Mouse (Mus musculus): ENCODE measurements around the gene Atg2a. TPM values are rescaled to one million over a fixed set of nuclear protein-coding genes. Genes with fewer than 3 reads are reported as not detected.
A peak's percentile ranks its signal among the peaks of the same experiment; 100 is the strongest.
"Not testable (repeated sequence)": the region's sequence is repeated elsewhere in the genome, so short reads cannot be mapped to it uniquely, and the experiment has no call there.

Atg2a gene
- polyA plus RNA-seq, 1 experiment from 2014 or later = 6.9 TPM

DNA sequence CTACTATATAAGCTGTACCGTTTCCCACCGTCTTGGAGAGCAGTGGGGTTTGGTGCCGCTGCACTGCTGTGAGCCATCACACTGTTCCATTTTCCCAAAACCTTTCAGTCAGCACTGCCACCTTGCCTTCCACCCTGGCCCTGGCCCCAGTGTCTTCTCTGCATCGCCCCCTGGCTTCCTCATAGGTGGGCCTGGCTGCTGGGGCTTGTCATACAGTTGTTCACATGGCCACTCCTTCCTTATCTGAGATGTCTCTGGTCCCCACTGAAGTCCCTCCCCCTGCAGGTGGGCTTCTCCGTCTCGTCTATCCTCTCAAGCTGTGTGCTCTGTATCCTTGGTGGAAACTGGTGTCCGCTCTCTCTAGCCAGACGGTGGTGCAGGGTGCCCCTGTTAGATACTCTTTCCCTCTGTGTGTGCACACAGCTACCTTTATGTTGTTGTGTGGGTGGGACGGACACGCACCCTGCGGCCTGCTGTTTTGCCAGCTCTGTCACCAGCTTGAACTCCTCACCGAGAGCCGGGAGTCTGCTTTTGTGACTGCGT is 48.3 kb downstream of the Atg2a start:
- H3K4me1 ChIP-seq (replicated peaks) = peaks cover 41% of the 10 kb centered on the region
- no peaks in the 10 kb centered on the region for H3K27me3 ChIP-seq (replicated peaks)
- 90% methylated on average over 14 of the region's 14 CpGs for WGBS
- no peak overlapping the region; the same call in 1 of the 2 replicates for H3K27ac ChIP-seq
- ATAC-seq = no peak
- H3K9ac ChIP-seq = no peak overlapping the region
- H3K36me3 ChIP-seq = peaks cover 13% of the 10 kb centered on the region
- H3K4me2 ChIP-seq (replicated peaks) = no peak overlapping the region
- no peaks in the 10 kb centered on the region for H3K9me3 ChIP-seq
- no peak overlapping the region for H3K4me3 ChIP-seq (replicated peaks)

DNA sequence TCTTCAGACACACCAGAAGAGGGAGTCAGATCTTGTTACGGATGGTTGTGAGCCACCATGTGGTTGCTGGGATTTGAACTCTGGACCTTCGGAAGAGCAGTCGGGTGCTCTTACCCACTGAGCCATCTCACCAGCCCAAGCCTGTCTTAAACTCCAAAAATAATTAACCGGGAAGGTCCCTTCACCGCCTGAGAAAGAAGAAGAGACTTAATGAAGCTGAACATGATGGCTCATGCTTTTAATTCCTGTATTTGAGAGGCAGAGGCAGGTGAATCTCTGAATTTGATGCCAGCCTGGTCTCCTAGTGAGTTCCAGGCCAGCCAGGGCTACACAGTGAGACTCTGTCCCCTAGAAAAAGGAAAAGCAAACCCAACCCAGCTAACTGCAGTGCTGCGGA is 49.2 kb downstream of the Atg2a start:
- H3K27ac ChIP-seq = peak overlapping the region; percentile 92
- H3K27me3 ChIP-seq (replicated peaks); H3K9me3 ChIP-seq; H3K4me2 ChIP-seq (replicated peaks); ATAC-seq; H3K4me3 ChIP-seq (replicated peaks); H3K9ac ChIP-seq: not testable (repeated sequence)
- peaks cover 32% of the 10 kb centered on the region for H3K4me1 ChIP-seq (replicated peaks)
- WGBS = 82% methylated on average over 5 of the region's 6 CpGs
- peaks cover 21% of the 10 kb centered on the region for H3K36me3 ChIP-seq

DNA sequence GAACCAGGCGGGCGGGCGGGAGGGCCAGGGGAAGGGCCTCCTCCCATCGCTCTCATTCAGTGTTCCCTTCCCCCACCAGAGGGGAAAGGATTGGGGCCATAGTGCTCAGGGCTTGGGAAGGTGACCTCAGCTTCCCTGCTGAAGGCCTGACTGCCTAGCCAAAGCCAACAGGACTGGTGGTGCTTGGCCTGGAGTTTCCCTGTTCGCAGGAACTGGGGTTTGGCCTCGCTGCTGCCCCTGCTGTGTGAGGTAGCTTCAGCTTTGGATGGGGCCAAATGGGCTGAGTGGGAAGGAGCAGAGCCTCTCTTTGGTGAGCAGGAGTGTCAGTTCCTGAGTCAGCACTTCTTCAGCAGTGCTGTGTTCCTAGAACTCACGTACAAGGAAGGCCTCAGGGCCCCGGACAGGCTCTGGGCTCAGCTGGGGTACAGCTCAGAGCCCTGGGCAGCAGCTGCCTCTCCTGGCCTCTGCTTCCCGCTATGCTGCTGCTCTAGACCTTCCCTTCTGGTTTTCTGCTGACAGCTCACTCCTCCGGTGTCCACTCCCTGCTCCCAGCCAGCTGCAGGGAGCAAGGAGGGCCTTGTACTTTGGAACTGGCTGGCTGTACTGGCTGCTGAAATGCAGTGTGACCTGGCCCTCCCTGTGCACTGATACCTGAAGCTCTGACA is 49.8 kb downstream of the Atg2a start:
- peak; percentile 94 for ATAC-seq
- H3K27me3 ChIP-seq (replicated peaks) = no peaks in the 10 kb centered on the region
- no peak overlapping the region for H3K4me3 ChIP-seq (replicated peaks)
- H3K27ac ChIP-seq = peak overlapping the region; percentile 92
- peaks cover 26% of the 10 kb centered on the region for H3K36me3 ChIP-seq
- peaks cover 27% of the 10 kb centered on the region for H3K4me1 ChIP-seq (replicated peaks)
- WGBS = 62% methylated on average over 10 of the region's 10 CpGs
- peak overlapping the region; percentile 26; the same call in 1 of the 2 replicates for H3K4me2 ChIP-seq (replicated peaks)
- H3K9ac ChIP-seq = peak overlapping the region; percentile 29; the same call in 1 of the 2 replicates
- no peaks in the 10 kb centered on the region for H3K9me3 ChIP-seq

DNA sequence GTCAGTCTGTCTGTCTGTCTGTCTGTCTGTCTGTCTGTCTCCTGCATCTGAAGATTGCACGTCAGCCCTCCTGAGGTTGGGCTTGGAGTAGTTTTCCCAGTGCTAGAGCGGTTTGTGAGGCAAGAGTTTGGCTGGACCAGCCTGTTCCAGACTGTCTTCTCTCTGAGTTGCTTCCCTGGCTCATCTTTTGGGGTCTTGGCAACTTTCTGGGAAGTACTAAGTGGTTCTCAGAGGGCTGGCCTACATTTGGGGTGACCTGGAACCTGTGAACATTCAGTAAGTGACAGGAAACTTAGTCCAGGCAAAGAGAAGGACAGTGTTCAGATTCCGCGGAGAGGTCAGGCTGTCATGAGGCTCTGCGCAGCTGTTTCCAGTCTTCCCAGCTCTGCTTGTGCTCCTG is 50.8 kb downstream of the Atg2a start:
- WGBS = 82% methylated on average over 5 of the region's 5 CpGs
- Histone ChIP-seq H3K9ac (0 out of 2 replicates have a peak overlapping the region, but pooled peaks have one; percentile 20), H3K4me1 (replicated peaks) (peaks cover 24% of the 10 kb centered on the region), H3K36me3 (peaks cover 24% of the 10 kb centered on the region), H3K27ac (peak overlapping the region; percentile 92), H3K4me3 (replicated peaks) (no peak overlapping the region), H3K4me2 (replicated peaks) (no peak overlapping the region), H3K9me3 (no peaks in the 10 kb centered on the region), H3K27me3 (replicated peaks) (no peaks in the 10 kb centered on the region)
- no peak for ATAC-seq

DNA sequence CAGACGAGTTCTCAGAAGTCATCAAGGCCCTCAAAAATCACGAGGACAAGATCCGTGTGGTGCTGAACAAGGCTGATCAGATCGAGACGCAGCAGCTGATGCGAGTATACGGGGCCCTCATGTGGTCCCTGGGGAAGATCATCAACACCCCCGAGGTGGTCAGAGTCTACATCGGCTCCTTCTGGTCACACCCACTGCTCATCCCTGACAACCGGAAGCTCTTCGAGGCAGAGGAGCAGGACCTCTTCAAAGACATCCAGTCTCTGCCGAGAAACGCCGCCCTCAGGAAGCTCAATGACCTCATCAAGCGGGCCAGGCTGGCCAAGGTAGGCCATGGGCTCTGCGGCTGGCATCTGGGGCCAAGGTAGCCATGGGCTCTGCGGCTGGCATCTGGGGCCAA is 52.8 kb downstream of the Atg2a start:
- no peak overlapping the region for H3K9ac ChIP-seq
- H3K36me3 ChIP-seq = peaks cover 39% of the 10 kb centered on the region
- H3K27me3 ChIP-seq (replicated peaks) = no peaks in the 10 kb centered on the region
- no peak overlapping the region for H3K27ac ChIP-seq
- H3K4me2 ChIP-seq (replicated peaks) = no peak overlapping the region
- no peak overlapping the region for H3K4me3 ChIP-seq (replicated peaks)
- H3K4me1 ChIP-seq (replicated peaks) = peaks cover 17% of the 10 kb centered on the region
- WGBS = 91% methylated on average over 17 of the region's 17 CpGs
- ATAC-seq = no peak
- no peaks in the 10 kb centered on the region for H3K9me3 ChIP-seq

DNA sequence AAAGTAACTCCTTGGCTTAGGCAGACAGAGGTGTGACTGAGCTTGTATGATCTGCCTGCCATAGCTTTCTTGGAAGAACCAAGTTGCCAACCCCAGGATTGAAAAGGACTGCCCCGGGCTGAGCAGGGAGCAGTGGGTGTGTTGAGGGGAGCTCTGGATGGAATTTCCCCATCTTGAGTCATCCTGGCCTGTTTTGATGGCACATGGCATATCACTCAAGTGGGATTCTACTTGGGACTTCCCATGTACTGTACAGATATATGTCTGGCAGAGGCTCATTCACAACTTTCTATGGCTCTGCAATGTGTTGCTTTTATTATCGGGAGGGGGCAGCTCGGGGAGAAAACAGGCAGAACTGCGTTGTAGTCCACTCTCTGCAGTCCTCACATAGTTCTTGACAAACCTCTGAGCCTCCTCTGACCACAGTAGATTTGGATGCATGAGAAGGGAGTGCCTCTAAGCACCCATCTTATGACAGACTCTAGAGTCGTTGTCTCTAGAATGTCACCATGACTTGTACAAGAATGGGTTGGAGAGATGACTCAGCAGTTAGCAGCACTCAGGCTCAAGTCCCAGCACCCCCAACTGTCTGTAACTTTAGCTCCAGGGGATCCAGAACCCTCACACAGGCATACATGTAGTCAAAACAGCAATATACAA is 55.2 kb downstream of the Atg2a start:
- Histone ChIP-seq H3K27ac (no peak overlapping the region), H3K4me1 (replicated peaks) (peaks cover 6% of the 10 kb centered on the region), H3K4me3 (replicated peaks) (no peak overlapping the region), H3K27me3 (replicated peaks) (no peaks in the 10 kb centered on the region), H3K9me3 (no peaks in the 10 kb centered on the region), H3K4me2 (replicated peaks) (no peak overlapping the region), H3K9ac (no peak overlapping the region), H3K36me3 (peaks cover 40% of the 10 kb centered on the region)
- ATAC-seq = no peak
- 89% methylated on average over 5 of the region's 5 CpGs for WGBS

DNA sequence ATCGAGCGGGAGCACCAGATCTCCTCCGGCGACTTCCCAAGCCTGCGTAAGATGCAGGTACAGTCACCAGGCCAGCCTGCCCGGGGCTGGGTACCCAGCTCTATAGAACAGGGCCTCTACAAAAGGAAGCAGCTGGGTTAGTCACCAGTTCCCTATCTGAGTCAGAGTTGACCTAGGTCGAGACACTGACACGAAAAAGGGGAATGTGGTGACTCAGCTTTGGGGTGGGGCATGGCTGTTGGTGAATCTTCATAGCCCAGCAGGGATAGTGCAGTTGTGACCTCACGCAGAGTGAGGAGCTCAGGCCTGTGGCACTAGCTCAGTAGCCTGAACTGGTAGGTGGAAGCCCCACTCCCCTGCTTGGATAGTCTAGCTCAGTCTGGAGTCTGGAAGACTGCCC is 56.2 kb downstream of the Atg2a start:
- Histone ChIP-seq H3K4me1 (replicated peaks) (no peaks in the 10 kb centered on the region), H3K4me3 (replicated peaks) (no peak overlapping the region), H3K9ac (no peak overlapping the region), H3K36me3 (peaks cover 40% of the 10 kb centered on the region), H3K27ac (0 out of 2 replicates have a peak overlapping the region, but pooled peaks have one; percentile 19), H3K9me3 (no peaks in the 10 kb centered on the region), H3K4me2 (replicated peaks) (no peak overlapping the region), H3K27me3 (replicated peaks) (no peaks in the 10 kb centered on the region)
- ATAC-seq = no peak
- WGBS = 80% methylated on average over 9 of the region's 9 CpGs

DNA sequence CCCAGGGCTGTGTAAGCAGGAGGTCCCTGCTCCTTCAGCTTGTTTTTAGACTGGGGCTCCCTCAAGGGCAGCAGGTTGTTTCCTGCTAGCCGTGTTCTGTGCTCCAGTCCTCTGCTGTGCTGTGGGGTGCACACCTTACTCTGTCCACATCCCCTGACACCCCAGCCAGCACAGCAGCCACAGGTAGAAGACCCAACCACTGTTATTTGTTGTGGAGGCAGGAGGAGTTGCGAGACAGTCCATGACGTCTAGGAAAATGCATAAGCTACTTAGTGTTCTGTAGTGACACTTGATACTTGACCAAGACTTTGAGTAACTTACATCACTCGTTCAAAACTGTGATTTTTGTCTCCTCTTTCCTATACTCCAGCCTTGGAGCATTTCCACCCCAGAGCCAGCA is 57.5 kb downstream of the Atg2a start:
- Histone ChIP-seq H3K4me3 (replicated peaks) (no peak overlapping the region), H3K9me3 (no peaks in the 10 kb centered on the region), H3K4me1 (replicated peaks) (no peaks in the 10 kb centered on the region), H3K27me3 (replicated peaks) (no peaks in the 10 kb centered on the region), H3K36me3 (peaks cover 40% of the 10 kb centered on the region), H3K9ac (no peak overlapping the region), H3K4me2 (replicated peaks) (no peak overlapping the region), H3K27ac (0 out of 2 replicates have a peak overlapping the region, but pooled peaks have one; percentile 44)
- ATAC-seq = no peak
- 83% methylated on average over 4 of the region's 4 CpGs for WGBS

DNA sequence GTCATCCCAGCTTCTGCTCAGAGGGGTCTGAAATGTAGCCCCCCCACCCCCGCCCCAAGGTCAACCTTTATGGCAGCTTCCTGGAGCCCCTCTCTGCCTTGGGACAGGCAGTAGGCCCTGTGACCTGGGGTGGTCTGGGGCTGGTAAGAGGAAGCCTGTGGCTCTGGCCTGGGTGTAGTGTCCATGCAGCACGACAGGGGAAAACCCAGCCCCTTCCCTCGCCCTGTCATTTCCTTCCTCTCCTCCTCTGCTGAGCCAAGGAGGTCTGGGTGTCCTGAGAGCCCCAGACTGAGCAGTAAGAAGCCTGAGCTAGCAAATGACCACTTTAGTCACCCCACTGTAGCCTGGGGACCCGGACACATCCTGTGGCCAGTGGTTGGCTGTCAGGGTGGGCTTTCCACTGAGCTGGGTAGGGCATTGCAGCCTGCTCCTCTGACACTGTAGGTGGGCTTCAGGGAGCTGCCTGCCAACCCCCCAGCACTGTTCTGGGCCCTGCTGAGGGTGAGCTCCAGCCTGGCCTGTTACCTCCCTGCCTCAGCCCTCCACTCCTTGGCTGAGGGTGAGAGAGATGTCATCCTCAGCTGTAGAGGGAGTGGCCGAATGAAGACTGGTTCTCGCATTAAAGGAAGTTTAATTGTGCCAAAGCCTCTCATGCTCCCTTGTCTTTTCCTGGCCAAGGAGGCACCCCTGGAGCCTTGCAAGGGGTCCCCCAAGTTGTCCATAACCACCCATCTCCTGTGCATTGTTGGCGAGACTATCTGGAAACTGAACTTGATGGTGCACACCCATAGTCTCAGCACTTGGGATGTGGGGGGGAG is 58.2 kb downstream of the Atg2a start:
- no peak for ATAC-seq
- H3K9me3 ChIP-seq = no peaks in the 10 kb centered on the region
- WGBS = 76% methylated on average over 7 of the region's 7 CpGs
- H3K9ac ChIP-seq = no peak overlapping the region
- no peak overlapping the region for H3K4me2 ChIP-seq (replicated peaks)
- H3K27me3 ChIP-seq (replicated peaks) = no peaks in the 10 kb centered on the region
- H3K36me3 ChIP-seq = peaks cover 39% of the 10 kb centered on the region
- no peaks in the 10 kb centered on the region for H3K4me1 ChIP-seq (replicated peaks)
- H3K4me3 ChIP-seq (replicated peaks) = no peak overlapping the region
- H3K27ac ChIP-seq = peak overlapping the region; percentile 44; the same call in 1 of the 2 replicates

DNA sequence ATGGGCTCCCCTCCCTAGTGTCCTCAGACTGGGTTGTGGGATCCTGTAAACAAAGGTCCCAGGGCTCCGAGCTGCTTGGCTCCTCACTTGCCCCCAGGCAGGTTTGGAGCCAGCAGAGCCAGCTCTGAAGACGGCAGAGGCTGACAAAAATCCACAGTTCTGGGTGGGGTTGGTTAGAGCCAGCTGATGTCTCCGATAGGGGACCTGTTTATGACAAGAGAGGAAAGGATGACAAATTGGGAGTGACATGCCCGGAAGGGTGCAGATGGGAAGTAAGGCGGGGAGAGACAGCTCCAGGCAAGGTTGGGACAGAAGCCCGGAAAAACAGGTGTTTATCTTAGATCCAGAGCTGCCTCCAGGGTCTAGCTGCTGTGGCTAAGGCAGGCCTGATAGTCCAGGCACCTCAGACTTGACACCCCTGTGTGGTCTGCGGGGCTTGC is 59.0 kb downstream of the Atg2a start:
- H3K36me3 ChIP-seq = peaks cover 33% of the 10 kb centered on the region
- H3K9me3 ChIP-seq = no peaks in the 10 kb centered on the region
- H3K27me3 ChIP-seq (replicated peaks) = no peaks in the 10 kb centered on the region
- no peak overlapping the region; the same call in 1 of the 2 replicates for H3K27ac ChIP-seq
- 0 out of 2 replicates have a peak, but pooled peaks have one; percentile 24 for ATAC-seq
- 47% methylated on average over 7 of the region's 7 CpGs for WGBS
- no peak overlapping the region for H3K4me3 ChIP-seq (replicated peaks)
- H3K4me1 ChIP-seq (replicated peaks) = no peaks in the 10 kb centered on the region
- no peak overlapping the region for H3K9ac ChIP-seq
- no peak overlapping the region for H3K4me2 ChIP-seq (replicated peaks)

DNA sequence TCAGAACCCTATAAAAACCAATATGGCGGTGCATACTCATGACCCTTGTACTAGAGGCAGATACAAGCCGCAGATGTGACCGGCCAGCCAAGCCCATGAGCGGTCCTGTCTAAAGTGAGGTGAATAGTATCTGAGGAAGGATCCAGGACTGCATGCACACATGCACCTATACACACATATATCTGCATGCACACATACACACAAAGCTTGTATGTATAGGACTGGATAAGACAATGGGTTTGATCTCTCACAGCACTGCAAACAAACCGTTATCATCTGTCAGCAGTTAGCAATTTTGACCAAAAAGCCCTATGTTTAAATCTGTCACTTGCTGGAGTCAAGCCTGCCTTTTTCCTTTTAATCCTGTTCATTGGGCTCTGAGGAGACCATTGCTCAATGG is 60.6 kb downstream of the Atg2a start:
- Histone ChIP-seq H3K4me3 (replicated peaks) (no peak overlapping the region), H3K27ac (no peak overlapping the region), H3K9me3 (no peaks in the 10 kb centered on the region), H3K36me3 (peaks cover 25% of the 10 kb centered on the region), H3K4me2 (replicated peaks) (no peak overlapping the region), H3K9ac (no peak overlapping the region), H3K4me1 (replicated peaks) (no peaks in the 10 kb centered on the region), H3K27me3 (replicated peaks) (no peaks in the 10 kb centered on the region)
- ATAC-seq = no peak
- WGBS = 90% methylated on average over 5 of the region's 5 CpGs

DNA sequence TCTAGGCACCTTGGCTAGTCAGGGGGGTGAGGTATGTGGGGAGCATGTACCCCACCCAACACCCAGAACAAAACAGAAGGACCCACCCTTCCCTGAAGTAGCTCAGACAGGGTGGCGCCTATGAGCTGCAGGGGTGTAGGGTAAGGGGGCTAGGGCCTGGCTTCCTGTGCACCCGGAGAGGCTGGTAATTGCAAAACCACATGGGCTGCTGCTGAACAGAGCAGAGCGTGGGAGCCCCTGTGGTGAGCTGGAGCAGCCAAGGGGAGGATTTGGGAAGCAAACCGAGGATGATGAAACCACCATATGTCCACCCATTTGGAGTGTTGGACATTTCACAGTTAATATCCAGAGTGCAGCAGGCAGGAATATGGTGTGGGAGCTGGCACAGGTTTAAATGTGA is 61.1 kb downstream of the Atg2a start:
- Histone ChIP-seq H3K9ac (no peak overlapping the region), H3K27me3 (replicated peaks) (no peaks in the 10 kb centered on the region), H3K27ac (no peak overlapping the region), H3K36me3 (peaks cover 20% of the 10 kb centered on the region), H3K4me2 (replicated peaks) (no peak overlapping the region), H3K4me1 (replicated peaks) (no peaks in the 10 kb centered on the region), H3K4me3 (replicated peaks) (no peak overlapping the region), H3K9me3 (no peaks in the 10 kb centered on the region)
- ATAC-seq = no peak
- WGBS = 43% methylated on average over 4 of the region's 4 CpGs

All from intestine, embryonic 15.5 days (tissue).